Mouse (Mus musculus) leukemia stem cell, adult 10-12 weeks (primary cell): ENCODE measurements around the gene Tha1. TPM values are rescaled to one million over a fixed set of nuclear protein-coding genes. Genes with fewer than 3 reads are reported as not detected.

Source experiments
- polyA plus RNA-seq: library from polyadenylated mRNA; stranded (reverse); fragments of >175 nt; gene quantifications from 2 replicates; pipeline ENCODE4 v1.2.3, GENCODE M21; 2012; ENCODE audit warnings: low replicate concordance

The Tha1 gene
- 3.1 TPM in 2 replicates for polyA plus RNA-seq

GRCm38 (mm10) chr11:117872861-117873608 is at the start of gene Tha1:
Tha1 (minus strand) TSS chr11:117873481.

DNA sequence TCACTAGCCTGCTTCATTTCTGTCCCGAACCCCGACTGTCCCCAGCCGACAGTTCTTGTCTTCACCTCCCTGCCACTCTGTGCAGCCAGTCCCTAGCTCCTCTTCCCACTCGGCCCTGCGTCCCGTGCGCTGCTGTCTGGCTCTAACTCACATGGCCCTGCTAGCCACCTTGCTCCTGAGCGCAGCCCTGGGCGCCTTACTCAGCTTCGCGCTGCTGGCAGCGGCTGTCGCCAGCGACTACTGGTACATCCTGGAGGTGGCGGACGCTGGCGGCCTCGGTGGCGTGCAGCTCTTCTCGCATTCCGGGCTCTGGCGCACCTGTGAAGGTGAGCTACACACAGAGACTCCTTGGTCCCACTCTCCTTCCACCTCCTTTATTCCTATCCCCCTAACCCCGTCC is 12.7 kb downstream of the Tha1 start, which contains the start of gene Tmem235:
Tmem235 (plus strand) TSS at position 152 of the 400 bp plus-strand sequence.

GRCm38 (mm10) chr11:117848985-117849671 is 24.2 kb downstream of the Tha1 start, which contains the start of gene Birc5:
Birc5 (plus strand) TSS chr11:117849251.

DNA sequence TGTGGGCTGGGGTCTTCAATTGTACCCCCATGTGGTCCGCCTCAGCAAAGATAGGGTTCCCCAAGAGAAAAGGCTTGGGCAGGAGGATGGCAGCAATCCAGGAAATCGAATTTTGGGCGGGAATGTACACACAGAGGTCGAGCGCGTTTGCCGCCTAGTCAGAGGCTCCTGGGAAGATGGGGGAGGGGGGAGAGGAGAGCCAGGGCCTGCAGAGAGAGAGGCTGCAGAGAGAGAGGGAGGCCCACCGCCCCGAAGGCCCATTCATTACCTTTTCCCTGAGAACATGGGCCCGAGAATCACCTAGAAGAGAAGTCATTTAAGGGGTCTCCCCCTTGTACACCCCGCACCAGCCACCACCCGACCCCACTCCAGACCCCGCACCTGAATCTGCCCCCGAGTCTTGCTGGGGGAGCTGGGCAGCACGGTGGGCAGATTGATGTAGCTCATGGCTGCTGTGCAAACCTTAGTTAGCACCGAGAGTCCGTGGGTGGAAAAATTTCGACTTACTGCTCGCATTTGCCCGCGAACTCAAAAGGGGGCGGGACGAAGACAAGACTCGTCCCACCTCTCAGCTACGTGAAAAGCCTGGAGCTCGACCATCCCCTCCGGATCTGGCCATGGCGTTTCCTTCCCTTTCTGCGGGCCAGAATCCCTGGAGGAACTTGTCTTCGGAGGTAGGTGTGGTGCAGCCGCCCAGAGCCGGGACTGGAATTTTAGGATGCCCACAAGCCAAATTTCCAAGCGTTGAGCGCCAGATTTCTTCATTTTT is 47.8 kb downstream of the Tha1 start, which contains the start of the genes Afmid and Tk1:
Afmid (plus strand) TSS at position 592 of the 769 bp plus-strand sequence.
Tk1 (minus strand) TSS at position 760 of the 769 bp plus-strand sequence.

Other genes starting within 250 kb of the Tha1 start
- gene Tnrc6c, start 219.2 kb downstream of the Tha1 start, polyA plus RNA-seq: 26.4 and 31.1 TPM in 2 replicates
- 398 and 573 TPM in 2 replicates for gene Tmc8, start 91.4 kb downstream of the Tha1 start, polyA plus RNA-seq
- 153 and 298 TPM in 2 replicates for gene Tmc6, start 91.3 kb downstream of the Tha1 start, polyA plus RNA-seq
- 66.8 and 105 TPM in 2 replicates for gene 6030468B19Rik, start 75.8 kb downstream of the Tha1 start, polyA plus RNA-seq
- 0.69 and 2.2 TPM in 2 replicates for gene Gm20708, start 63.8 kb downstream of the Tha1 start, polyA plus RNA-seq
- gene Syngr2, start 63.8 kb downstream of the Tha1 start, polyA plus RNA-seq: 152 and 162 TPM in 2 replicates
- 2.8 and 18.0 TPM in 2 replicates for gene Afmid, start 47.6 kb downstream of the Tha1 start, polyA plus RNA-seq
- gene Tk1, start 47.4 kb downstream of the Tha1 start, polyA plus RNA-seq: 50.5 and 122 TPM in 2 replicates
- gene Birc5, start 24.2 kb downstream of the Tha1 start, polyA plus RNA-seq: 28.6 and 111 TPM in 2 replicates
- gene Tmem235, start 12.7 kb downstream of the Tha1 start, polyA plus RNA-seq: 0.09 TPM in 1 of 2 replicates, not detected in the other
- gene Socs3, start 96.6 kb upstream of the Tha1 start, polyA plus RNA-seq: 47.9 and 48.7 TPM in 2 replicates
- gene Pgs1, start 112.8 kb upstream of the Tha1 start, polyA plus RNA-seq: 28.3 and 38.8 TPM in 2 replicates